Mouse (Mus musculus) megakaryocyte, adult 5-6 weeks (primary cell): Measurements from ENCODE around the gene Ndufa4l2. TPM values are rescaled to one million over a fixed set of nuclear protein-coding genes. Genes with fewer than 3 reads are reported as not detected.

Source experiments
- ATAC-seq: 2 replicates; pipeline ENCODE4 v1.8.0; 2016; ENCODE audit warnings: mild to moderate bottlenecking, inconsistent platforms; ENCODE audit not compliant: poor library complexity, severe bottlenecking
- total RNA-seq, 2 experiments: library from RNA; stranded (forward) in 1 of 2; stranded (reverse) in 1 of 2; fragments of 153-499, 151-499 nt in 1 of 2; fragments of 221-1000, 200-1000 nt in 1 of 2; gene quantifications; 2 replicates each; pipeline versions ENCODE4 v1.2.3 to v1.2.4; 2015 to 2017

Gene Ndufa4l2
- not detected in 2 replicates for total RNA-seq (2015)
- not detected in 2 replicates for total RNA-seq (2017)

DNA sequence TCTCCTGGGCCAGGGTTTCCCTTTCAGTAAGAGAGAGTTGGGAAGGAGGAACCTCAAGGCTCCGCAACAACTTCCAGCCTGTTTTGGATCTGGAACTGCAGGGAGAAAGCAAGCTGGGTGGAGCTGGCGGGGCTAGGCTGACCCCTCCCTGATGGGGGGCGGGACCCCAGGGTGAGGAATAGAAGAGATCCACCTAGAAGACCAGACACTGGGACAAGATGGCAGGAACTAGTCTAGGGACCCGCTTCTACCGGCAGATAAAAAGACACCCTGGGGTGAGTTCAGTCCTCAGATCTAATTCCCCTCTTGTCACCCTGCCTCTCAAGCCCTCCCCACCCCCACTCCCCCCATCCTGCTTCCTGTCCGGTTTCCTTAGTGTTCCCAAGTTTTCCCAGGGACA is at the start of gene Ndufa4l2:
TSS of gene Ndufa4l2 (plus strand) at position 204 of the 400 bp plus-strand sequence.
- ATAC-seq, result no peak

GRCm38 (mm10) chr10:127471281-127471988 is 43.3 kb upstream of the Ndufa4l2 start:
- peak; percentile 74 for ATAC-seq

- ATAC-seq, result no peak
These were observed 42.0 kb upstream of the Ndufa4l2 start for GRCm38 (mm10) chr10:127472722-127473121.

- ATAC-seq, result no peak
These were observed 39.6 kb upstream of the Ndufa4l2 start for GRCm38 (mm10) chr10:127475175-127475574.

DNA sequence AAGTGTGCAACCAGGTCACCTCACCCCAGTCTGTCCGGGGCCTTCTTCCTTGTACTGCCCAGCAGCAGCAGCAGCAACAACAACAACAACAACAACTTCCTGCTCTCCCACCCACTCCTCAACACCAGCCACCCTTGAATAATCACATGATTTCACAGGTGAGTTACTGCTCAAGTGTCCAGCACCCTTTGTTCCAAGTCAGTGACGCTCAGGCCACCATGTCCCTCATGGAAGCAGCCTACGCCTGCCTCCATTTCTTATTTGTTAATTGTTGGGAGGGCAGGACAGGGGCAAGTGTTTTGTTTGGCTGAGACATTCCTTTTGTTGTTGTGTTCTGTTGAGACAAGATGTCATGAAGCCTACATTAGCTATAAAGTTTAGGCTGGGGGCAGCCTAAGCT is 38.2 kb upstream of the Ndufa4l2 start:
- no peak for ATAC-seq

GRCm38 (mm10) chr10:127477301-127477700 is 37.5 kb upstream of the Ndufa4l2 start:
- no peak for ATAC-seq

DNA sequence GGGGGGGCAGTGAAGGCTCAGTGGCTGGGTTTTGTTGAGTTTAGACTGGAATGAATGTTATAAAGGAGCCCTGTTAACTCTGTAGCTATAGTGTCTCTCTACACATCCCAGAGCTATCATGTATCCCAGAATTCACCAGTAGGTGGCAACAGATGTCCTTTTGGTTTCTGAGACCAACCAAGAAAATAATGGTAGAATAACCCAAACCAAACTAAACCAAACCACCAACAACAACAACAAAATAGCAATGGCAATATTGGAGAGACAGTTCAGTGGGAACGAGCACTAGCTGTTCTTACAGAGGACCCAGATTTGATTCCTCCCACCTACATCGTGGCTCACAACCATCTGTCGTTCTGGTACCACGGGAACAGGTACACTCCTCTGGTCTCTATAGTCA is 35.6 kb upstream of the Ndufa4l2 start:
- ATAC-seq, result no peak; the same call in 1 of the 2 replicates

DNA sequence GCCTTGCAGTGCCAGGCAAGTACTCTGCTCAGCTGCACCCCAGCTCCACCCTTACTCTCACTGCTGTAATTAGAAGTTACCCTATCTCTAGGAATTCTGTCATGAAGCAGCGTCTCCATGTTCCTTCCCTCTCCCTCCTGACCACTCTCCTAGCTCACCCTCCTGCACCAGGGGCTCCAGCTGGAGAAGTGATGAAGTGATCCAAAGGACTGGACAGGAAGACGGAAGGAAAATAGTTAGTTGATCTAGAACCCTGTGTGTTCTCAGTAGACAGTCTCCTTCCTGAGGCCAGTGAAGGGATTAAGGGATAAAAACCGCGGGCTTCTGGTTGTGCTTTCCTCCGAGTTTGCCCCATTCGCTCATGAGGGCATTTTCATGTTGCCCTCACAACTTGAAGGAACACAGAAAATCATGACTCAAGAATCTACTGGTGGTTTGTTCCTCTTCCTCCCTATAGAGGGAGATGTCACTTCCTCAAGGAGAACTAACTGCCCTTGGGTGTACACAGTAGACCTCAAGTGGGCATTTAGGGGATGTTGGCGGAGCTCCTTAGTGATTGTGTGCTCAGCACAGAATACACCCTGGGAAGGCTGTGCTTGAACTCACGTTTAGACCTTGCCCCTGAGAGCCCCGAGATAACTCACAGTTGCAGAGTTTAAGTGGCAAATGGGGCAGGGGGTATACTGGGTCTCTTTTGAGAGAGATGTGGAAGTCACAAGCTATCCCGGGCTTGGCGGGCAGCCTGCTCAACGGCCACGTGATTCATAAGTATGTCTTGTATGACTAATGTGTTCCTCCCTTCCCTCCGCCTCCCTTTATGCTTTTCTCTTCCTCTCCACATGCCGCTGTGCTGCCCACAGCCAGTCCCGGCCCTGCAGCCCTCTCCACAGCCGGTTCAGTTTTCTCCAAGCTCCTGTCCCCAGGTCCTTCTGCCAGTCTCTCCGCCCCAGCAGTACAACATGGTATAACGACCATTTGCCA is 33.6 kb upstream of the Ndufa4l2 start:
- peak; percentile 89 for ATAC-seq

DNA sequence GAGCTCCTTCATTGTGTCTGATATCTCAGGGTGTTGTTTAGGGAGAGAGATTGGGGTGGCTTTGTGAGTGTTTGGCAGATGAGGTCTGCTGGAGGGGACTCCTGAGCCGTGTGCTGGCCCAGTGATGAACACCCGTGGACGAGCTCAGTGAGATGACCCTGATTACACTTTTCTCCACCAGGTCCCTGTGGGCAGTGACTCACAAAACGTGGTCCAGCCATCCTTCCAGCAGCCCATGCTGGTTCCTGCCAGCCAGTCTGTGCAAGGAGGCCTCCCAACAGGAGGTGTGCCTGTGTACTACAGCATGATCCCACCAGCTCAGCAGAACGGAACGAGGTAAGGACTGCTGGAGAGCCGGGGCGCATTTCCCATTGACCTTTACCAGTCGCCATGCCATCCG is 29.5 kb upstream of the Ndufa4l2 start:
- ATAC-seq, result no peak

DNA sequence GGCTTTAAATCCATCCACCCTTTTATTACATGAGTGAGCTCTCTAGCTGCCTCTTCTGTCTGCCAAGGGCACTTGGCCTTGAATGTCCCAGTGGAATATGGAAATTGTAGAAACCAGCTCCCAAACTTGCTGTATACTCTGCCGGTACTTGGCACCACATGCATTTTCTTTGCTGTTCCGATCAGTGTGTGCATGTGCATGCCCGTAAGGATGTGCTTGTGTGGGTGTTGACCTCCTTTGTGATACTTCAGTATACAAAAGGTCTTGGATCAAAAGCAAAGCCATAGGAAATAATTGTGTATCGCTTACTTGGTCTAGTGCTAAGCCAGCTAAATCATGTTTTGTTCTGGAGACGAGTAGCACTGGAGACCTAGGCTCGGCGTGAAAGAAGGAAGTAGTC is 25.9 kb upstream of the Ndufa4l2 start:
- no peak for ATAC-seq

DNA sequence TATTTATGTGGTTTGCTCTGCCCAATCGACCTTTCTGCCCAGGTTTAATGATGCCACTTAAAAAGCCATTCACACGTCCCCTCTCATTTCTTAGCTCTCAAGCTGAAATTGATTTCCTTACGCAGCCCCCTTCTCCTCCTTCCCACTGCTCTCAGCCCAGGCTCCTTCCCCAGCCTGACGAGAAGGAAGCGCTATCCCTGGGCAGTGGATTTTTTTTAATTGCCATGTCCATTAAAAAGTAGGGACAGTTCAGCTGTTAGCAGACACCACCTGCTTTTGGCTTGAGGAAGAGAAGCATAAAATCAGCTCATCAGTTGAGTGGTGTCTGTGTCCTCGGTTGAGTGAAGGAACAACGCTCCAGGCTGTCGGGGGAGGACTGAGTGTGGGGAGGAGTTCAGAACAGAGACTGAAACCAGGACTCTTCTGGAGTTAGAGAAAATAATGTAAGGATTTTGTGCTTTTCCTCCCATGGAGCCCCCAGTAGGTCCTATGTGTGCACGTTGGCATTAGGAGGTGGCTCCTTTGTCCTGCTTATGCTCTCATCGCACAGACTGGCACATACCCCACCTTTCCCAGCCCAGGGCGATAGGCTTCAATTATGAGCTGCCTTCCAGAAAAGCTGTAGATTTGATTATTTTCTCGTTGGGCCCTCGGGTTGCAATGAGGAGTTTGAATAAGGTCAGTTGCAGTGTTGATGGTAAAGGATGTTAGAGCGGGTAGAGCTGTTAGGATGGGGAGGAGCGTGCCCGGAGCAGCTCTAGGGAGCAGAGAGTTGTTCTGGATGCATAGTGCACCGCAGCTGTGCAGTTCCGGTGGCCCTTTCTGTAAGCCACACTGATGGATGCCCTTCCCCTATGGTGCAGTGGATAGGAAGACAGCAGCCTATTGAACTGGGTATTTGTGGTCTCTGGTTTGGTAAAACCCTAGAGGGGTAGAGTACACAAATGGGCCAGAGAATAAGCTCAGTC is 24.3 kb upstream of the Ndufa4l2 start:
- ATAC-seq, result no peak

DNA sequence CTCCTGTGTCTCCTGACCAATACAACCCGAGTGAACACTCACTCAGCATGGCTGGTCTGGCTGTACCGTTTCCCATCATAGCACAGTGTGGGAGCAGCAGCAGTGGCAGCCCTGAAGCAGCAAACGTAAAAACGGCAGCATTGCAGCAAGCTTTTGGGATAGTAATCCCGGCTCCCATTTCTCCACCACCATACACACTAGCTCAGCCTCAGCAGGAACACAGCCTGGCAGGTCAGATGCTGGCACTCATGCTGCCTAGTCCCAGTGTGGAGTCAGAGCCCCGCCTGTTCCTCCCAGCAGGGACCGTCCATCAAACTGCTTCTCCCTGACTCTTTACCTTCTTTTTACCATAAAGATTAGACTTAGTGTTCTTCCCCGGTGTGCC is 23.6 kb upstream of the Ndufa4l2 start:
- no peak for ATAC-seq

DNA sequence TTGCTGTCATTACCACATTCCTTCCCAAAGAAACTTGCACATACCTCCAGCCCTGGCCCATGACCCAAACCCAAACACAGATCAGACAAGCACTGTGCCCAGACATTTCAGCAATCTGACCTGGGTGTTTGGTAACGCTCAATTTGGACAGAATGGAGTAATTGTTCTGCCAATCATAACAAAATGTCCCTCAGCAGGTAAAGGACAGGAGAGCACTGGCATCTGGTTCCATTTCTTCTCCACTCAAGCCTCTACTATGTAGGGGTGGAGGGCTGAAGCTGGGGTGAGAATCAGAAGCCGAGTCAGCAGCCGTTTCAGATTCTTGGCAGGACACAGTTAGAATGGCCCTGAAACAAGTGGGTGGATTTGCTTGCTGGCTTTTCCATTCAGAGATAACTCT is 22.6 kb upstream of the Ndufa4l2 start:
- ATAC-seq, result no peak

DNA sequence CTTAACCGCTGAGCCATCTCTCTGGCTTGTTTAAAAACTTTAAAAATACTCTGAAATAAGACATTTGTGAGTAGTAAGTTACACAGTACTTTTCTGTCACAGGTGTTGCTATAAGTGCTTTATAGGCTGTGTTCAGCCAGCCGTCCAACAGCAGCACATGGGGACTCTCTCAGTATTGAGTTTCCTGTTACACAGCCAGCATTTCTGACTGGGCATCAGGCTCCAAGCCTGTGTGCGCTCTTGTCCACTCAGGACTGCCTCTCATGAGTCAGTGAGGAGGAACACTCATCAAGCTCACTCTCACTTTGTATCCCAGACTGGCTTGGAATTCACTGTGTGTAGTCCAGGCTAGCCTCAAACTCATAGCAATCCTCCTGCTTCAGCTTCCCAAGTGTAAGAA is 18.6 kb upstream of the Ndufa4l2 start:
- no peak for ATAC-seq

DNA sequence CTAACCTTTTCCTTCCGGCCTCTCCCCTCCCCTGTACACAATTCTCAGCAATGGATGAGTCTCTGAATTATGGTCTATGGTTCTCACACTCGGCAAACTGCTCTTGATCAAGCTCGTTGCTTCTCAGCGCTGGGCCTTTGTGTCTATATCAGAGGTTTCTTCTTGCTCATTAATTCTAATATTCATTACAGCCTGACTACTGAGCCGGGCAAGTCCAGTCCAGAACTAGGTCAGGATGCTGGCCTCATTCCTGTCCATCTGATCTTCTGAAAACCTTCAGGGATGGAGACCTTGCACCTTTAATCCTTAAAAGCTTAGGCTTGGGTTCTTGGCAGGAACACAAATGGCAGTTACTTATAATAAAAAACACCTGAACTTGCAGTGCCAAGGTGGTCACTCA is 15.3 kb upstream of the Ndufa4l2 start:
- no peak for ATAC-seq

- no peak for ATAC-seq
These were observed 14.7 kb upstream of the Ndufa4l2 start for GRCm38 (mm10) chr10:127500042-127500441.

DNA sequence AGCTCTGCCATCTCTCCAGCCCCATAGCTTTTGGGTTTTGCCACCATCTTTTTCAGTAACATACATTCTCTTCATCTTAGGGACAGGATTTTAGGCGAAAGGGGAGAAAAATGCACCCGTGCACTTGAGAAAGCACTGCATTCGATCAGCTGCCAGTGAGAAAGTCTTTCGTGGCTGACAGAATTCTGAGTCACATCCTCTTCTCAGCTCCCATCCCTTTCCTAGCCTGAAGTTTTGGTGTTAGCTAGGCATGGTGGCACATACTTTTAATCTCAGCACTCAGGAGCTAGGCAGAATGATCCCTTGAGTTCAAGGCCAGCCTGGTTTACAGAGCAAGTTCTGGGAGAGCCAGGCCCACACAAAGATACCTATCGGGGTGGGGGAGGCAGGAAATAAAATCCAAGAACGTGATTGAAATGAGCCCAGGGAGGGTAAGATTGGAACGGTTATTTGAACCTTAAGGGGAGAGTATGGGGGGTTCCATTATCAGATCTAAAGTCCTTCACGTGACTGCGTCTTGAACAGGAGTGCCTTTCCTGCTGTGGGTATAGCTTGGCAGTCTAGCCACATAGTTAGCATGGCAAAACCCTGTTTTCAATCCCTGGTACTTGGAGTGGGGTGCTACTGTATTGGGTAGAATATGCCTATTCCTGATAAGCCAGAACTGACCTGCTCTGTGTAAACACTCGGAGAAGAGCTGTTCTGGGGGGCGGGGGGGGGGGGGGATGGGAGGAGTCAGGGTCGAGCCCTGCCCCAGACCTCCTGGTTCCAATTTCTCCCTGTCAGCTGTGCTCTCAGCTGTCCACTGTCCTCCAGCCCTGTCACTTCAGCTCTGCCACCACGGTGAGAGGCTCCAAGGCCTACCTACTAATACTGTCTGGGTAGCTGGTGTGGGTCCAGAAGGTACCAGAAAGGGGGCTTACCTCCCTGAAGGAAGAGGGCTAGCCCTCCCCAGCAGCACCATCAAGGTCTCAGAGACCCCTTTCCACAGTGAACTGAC is 13.6 kb upstream of the Ndufa4l2 start, which contains the start of gene Stac3:
TSS of gene Stac3 (plus strand) at position 793 of the 1,000 bp plus-strand sequence.
- no peak for ATAC-seq

- peak; percentile 37 for ATAC-seq
These were observed 6.5 kb upstream of the Ndufa4l2 start for GRCm38 (mm10) chr10:127508239-127508638.
